Mouse (Mus musculus): ENCODE measurements around the gene Cradd.

GRCm38 (mm10) chr10:95217956-95218682 is 105.8 kb downstream of the Cradd start:
- TF ChIP-seq POLR2A (IDR thresholded peaks at IDR 0.05; ENCODE audit: control insufficient read depth, low read depth, low read length) = no peak
- TF ChIP-seq CTCF (IDR thresholded peaks at IDR 0.05; ENCODE audit: control insufficient read depth, insufficient read depth, insufficient replicate concordance, low read depth, low read length) = no peak; the same call in 1 of the 2 replicates

All from testis, adult 2 months (tissue).